Mouse (Mus musculus): ENCODE results near the gene Cdc42bpg. TPM values are rescaled to one million over a fixed set of nuclear protein-coding genes. Genes with fewer than 3 reads are reported as not detected.
A peak's percentile ranks its signal among the peaks of the same experiment; 100 is the strongest.

Cdc42bpg gene
- total and polyA plus RNA-seq, 3 experiments: 2.6 to 4.5 TPM; not detected in 1

- Histone ChIP-seq H3K27ac (ENCODE audit: control insufficient read depth, low read depth, low read length) (no peak overlapping the region), H3K36me3 (ENCODE audit: control insufficient read depth in 1 of 2, insufficient read depth in 2 of 2, low read length in 2 of 2) (peaks cover 0 to 11% of the 10 kb centered on the region in 2 experiments; a peak in 2 of 4 replicates), H3K4me3 (ENCODE audit: control insufficient read depth in 1 of 2, insufficient read depth in 1 of 2, low read depth in 2 of 2, low read length in 2 of 2) (no peak overlapping the region), H3K27me3 (ENCODE audit: control insufficient read depth in 1 of 2, insufficient read depth in 2 of 2, low read length in 2 of 2) (no peaks in the 10 kb centered on the region), H3K79me2 (ENCODE audit: control insufficient read depth, insufficient read depth, low read length, poor library complexity) (peaks cover 14% of the 10 kb centered on the region), H3K9ac (ENCODE audit: control insufficient read depth, low read depth, low read length, poor library complexity, severe bottlenecking) (no peak overlapping the region), H3K9me3 (replicated peaks; ENCODE audit: insufficient read depth, low read length) (no peaks in the 10 kb centered on the region), H3K4me1 (ENCODE audit: control insufficient read depth in 1 of 2, insufficient read depth in 2 of 2, low read length in 2 of 2) (peaks cover 2 to 22% of the 10 kb centered on the region in 2 experiments)
- no peak for DNase-seq (ENCODE audit: low read depth, low spot score)
- TF ChIP-seq BHLHE40 (IDR thresholded peaks at IDR 0.05; ENCODE audit: borderline replicate concordance, low read depth, low read length): no peak
- TF ChIP-seq POLR2A (IDR thresholded peaks at IDR 0.05; ENCODE audit: control insufficient read depth in 1 of 2, insufficient read depth in 1 of 2, low read depth in 1 of 2, low read length in 2 of 2, poor library complexity in 1 of 2): no peak
- TF ChIP-seq MXI1 (IDR thresholded peaks at IDR 0.05; ENCODE audit: low read depth, low read length): no peak
These were observed 32.5 kb downstream of the Cdc42bpg start for GRCm38 (mm10) chr19:6338716-6339115.

- no peaks in the 10 kb centered on the region for H3K9me3 ChIP-seq (replicated peaks; ENCODE audit: insufficient read depth, low read length)
- no peak overlapping the region for H3K9ac ChIP-seq (ENCODE audit: control insufficient read depth, low read depth, low read length, poor library complexity, severe bottlenecking)
These were observed 32.9 kb downstream of the Cdc42bpg start for GRCm38 (mm10) chr19:6339191-6339590.

GRCm38 (mm10) chr19:6339890-6340504 is 33.7 kb downstream of the Cdc42bpg start:
- H3K36me3 ChIP-seq (ENCODE audit: control insufficient read depth in 1 of 2, insufficient read depth in 2 of 2, low read length in 2 of 2): peaks cover 0 to 9% of the 10 kb centered on the region in 2 experiments; a peak in 2 of 4 replicates
- TF ChIP-seq ZNF384 (IDR thresholded peaks at IDR 0.05; ENCODE audit: low read depth, low read length): no peak
- no peak for TF ChIP-seq MYB (IDR thresholded peaks at IDR 0.05; ENCODE audit: low read depth, low read length)
- TF ChIP-seq CTCF (IDR thresholded peaks at IDR 0.05 in 2 of 3, conservative IDR thresholded peaks at IDR 0.05 in 1 of 3; ENCODE audit: control insufficient read depth in 1 of 3, insufficient read depth in 1 of 3, low read depth in 2 of 3, low read length in 3 of 3, poor library complexity in 1 of 3, severe bottlenecking in 1 of 3): peak in 1 of 3 experiments; percentile 8; a peak in 1 of 6 replicates

More at GRCm38 (mm10) chr19:6339191-6339590, 32.9 kb downstream of the Cdc42bpg start:
- no peak for TF ChIP-seq USF1 (IDR thresholded peaks at IDR 0.05; ENCODE audit: low read depth, low read length)
- no peak for TF ChIP-seq TAL1 (IDR thresholded peaks at IDR 0.05; ENCODE audit: low read length)
- TF ChIP-seq POLR2AphosphoS2 (IDR thresholded peaks at IDR 0.05; ENCODE audit: low read length): no peak
- no peak for TF ChIP-seq RAD21 (IDR thresholded peaks at IDR 0.05; ENCODE audit: low read depth, low read length)
- TF ChIP-seq ZKSCAN1 (IDR thresholded peaks at IDR 0.05; ENCODE audit: low read depth, low read length): no peak
- TF ChIP-seq EP300 (IDR thresholded peaks at IDR 0.05; ENCODE audit: low read depth in 1 of 2, low read length in 2 of 2): no peak
- TF ChIP-seq ELF1 (IDR thresholded peaks at IDR 0.05; ENCODE audit: low read depth, low read length): no peak
- no peak for TF ChIP-seq ZMIZ1 (IDR thresholded peaks at IDR 0.05; ENCODE audit: low read depth, low read length)
- TF ChIP-seq HCFC1 (IDR thresholded peaks at IDR 0.05; ENCODE audit: low read depth, low read length): no peak
- no peak for TF ChIP-seq TCF12 (IDR thresholded peaks at IDR 0.05; ENCODE audit: low read depth, low read length)
- TF ChIP-seq ZNF384 (IDR thresholded peaks at IDR 0.05; ENCODE audit: low read depth, low read length): no peak
- Histone ChIP-seq H3K36me3 (ENCODE audit: control insufficient read depth in 1 of 2, insufficient read depth in 2 of 2, low read length in 2 of 2) (peaks cover 0 to 9% of the 10 kb centered on the region in 2 experiments; a peak in 2 of 4 replicates), H3K4me1 (ENCODE audit: control insufficient read depth in 1 of 2, insufficient read depth in 2 of 2, low read length in 2 of 2) (peaks cover 0 to 20% of the 10 kb centered on the region in 2 experiments; a peak in 3 of 4 replicates), H3K27me3 (ENCODE audit: control insufficient read depth in 1 of 2, insufficient read depth in 2 of 2, low read length in 2 of 2) (no peaks in the 10 kb centered on the region), H3K4me3 (ENCODE audit: control insufficient read depth in 1 of 2, insufficient read depth in 1 of 2, low read depth in 2 of 2, low read length in 2 of 2) (no peak overlapping the region), H3K27ac (ENCODE audit: control insufficient read depth, low read depth, low read length) (no peak overlapping the region), H3K79me2 (ENCODE audit: control insufficient read depth, insufficient read depth, low read length, poor library complexity) (peaks cover 14% of the 10 kb centered on the region)
- DNase-seq (ENCODE audit: low read depth, low spot score): no peak

More at GRCm38 (mm10) chr19:6339890-6340504, 33.7 kb downstream of the Cdc42bpg start:
- Histone ChIP-seq H3K4me1 (ENCODE audit: control insufficient read depth in 1 of 2, insufficient read depth in 2 of 2, low read length in 2 of 2) (peaks cover 0 to 20% of the 10 kb centered on the region in 2 experiments; a peak in 3 of 4 replicates), H3K27me3 (ENCODE audit: control insufficient read depth in 1 of 2, insufficient read depth in 2 of 2, low read length in 2 of 2) (no peaks in the 10 kb centered on the region), H3K9me3 (replicated peaks; ENCODE audit: insufficient read depth, low read length) (no peaks in the 10 kb centered on the region), H3K9ac (ENCODE audit: control insufficient read depth, low read depth, low read length, poor library complexity, severe bottlenecking) (no peak overlapping the region), H3K4me3 (ENCODE audit: control insufficient read depth in 1 of 2, insufficient read depth in 1 of 2, low read depth in 2 of 2, low read length in 2 of 2) (no peak overlapping the region), H3K27ac (ENCODE audit: control insufficient read depth, low read depth, low read length) (no peak overlapping the region), H3K79me2 (ENCODE audit: control insufficient read depth, insufficient read depth, low read length, poor library complexity) (peaks cover 13% of the 10 kb centered on the region)
- DNase-seq (ENCODE audit: low read depth, low spot score): peak; percentile 23

All from MEL (cell line).